Mouse (Mus musculus) natural killer cell, adult 2 months (primary cell): Measurements from ENCODE around the gene Olfr969.
"Not testable (repeated sequence)": the region's sequence is repeated elsewhere in the genome, so short reads cannot be mapped to it uniquely, and the experiment has no call there.

Experiments used
- DNase-seq, 2 experiments: peaks; one replicate each; pipeline ENCODE4 v3.0.0; 2022; ENCODE audit warnings: low spot score in 2 of 2

The Olfr969 gene

DNA sequence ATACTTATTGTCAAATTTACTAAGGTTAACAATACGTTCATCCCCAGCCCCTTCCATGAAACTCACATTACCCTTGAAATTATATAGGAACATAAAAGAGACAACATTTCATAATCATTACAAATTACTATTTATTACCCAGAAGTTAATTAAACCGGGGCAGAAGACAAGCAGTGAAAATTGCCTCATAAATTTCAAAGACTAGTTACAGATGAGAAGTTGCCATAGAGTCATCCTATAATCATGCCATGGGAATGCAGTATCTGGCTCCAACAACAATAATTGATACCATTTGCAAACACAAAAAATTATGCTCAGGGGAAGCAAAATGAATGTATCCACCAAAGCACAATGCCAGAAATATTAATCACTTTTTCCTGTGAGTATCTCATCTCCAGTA is at the start of gene Olfr969:
Olfr969 (plus strand) TSS at position 388 of the 400 bp plus-strand sequence.
- DNase-seq: no peak

DNA sequence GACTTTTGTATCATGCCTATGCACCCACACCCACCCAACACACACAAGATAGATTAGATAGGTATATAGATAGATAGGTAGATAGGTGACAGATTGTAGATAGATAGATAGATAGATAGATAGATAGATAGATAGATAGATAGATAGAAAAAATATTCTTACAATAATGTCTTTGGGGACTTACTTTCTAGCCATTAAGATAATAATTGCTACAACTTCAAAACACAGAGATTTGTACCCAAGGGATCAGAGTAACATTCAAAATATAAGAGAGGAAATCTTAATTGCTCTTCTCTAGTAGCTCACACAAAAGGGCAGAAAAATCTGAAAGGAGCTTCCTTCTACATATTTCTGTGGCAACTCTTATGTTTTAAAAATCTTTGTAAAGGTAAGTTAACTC is 44.8 kb upstream of the Olfr969 start, which contains the start of gene Olfr967:
Olfr967 (plus strand) TSS at position 301 of the 400 bp plus-strand sequence.
- no peak for DNase-seq

DNA sequence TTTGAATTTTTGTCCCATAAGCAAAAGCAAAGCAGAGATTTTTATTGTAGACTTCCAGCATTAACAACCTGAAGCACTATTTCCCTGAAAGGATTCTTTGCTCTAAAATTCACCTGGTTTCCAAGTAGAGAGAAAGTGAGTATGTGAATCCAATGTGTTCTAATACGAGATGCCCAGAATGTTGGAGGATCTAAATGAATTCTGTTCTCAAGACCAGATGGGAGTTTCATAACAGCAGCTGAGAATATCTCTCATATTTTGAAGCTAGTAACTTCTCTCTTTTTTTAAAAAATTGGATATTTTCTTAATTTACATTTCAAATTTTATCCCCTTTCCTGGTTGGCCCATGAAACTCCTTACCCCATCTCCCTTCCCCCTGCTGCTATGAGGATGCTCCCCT is 44.3 kb upstream of the Olfr969 start:
- no peak for DNase-seq

DNA sequence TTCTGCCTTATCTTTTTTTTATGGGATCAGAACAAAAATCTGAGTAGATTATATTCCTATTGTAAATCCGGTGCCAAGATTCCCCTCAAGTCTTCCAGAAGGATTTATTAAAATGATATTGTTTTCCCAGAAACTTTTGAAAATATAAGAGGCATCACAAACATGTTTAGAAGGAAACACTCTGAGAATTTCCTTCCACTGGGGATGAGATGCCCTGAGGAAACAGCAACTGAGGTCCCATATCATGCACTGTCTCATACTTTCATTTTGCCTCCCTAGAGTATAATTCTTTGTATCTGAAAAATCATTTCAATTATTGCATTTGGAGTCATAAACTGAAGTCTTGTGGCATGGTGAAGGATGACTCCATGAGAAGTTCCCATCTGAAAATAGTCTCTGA is 7.6 kb upstream of the Olfr969 start, which contains the start of gene Olfr968:
Olfr968 (minus strand) TSS at position 101 of the 400 bp plus-strand sequence.
- DNase-seq: no peak

DNA sequence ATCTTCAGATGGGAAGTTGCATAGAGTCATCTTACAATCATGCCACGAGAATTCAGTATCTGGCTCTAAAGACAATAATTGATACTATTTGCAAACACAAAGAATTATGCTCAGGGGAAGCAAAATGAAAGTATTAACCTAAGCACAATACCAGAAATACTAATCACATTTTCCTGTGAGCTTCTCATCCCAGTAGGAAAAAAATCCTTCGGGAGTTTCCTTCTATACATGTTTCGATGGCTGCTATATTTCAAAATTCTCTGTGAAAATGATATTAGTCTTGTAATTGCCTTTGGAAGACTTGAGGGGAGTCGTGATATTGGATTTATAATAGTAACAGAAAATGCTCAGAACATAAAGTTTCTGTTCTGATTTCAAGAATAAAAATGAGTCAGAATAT is 17.8 kb downstream of the Olfr969 start, which contains the start of gene Olfr970:
Olfr970 (plus strand) TSS at position 301 of the 400 bp plus-strand sequence.
- no peak for DNase-seq

DNA sequence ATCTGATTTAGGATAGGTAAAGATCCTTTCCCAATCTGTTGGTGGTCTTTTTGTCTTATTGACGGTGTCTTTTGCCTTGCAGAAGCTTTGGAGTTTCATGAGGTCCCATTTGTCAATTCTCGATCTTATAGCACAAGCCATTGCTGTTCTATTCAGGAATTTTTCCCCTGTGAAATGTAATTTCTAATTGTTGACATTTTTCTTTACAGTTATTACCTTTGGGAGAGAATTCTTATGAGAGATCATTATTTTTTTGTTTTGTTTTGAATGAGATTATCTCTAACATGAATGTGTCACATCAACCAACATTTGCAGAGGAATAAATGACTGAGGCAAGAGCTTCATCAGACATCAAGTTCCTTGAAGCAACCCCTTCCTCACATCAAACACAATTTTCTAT is 45.8 kb downstream of the Olfr969 start, which contains the start of gene Olfr971:
Olfr971 (plus strand) TSS at position 301 of the 400 bp plus-strand sequence.
- DNase-seq: not testable (repeated sequence)
